Mouse (Mus musculus): ENCODE data around the gene Gm15737. TPM values are rescaled to one million over a fixed set of nuclear protein-coding genes. Genes with fewer than 3 reads are reported as not detected.

Gm15737 gene
- total and polyA plus RNA-seq, 2 experiments from 2014 or later, result not detected

DNA sequence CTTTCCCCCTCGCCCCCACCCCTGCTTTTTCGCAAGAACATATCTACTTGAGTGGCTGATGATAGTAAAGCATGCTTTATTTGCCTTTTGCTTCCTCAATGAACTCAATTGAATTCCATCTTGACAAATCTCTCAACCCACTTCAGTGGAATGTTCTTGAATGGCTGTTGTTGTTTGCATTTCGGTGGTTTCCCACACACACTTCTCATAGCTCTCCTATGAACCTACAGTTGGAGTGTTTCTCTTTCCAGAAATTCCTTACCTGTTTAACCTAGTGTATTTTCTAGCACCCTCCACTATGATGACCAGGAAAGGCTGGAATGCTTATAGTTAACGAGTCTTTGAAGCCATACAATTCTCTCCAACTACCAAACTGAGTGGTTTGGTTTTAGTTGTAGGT is 14.3 kb upstream of the Gm15737 start:
- ATAC-seq (no peak), DNase-seq (ENCODE audit: low spot score) (no peak)
- TF ChIP-seq CTCF (IDR thresholded peaks at IDR 0.05; ENCODE audit: low read depth), result no peak
- no peak overlapping the region for H3K27ac ChIP-seq
- no peak overlapping the region for H3K4me3 ChIP-seq (ENCODE audit: low read length)
- no peaks in the 10 kb centered on the region for H3K36me3 ChIP-seq (ENCODE audit: insufficient read depth, low read length)
- WGBS, result 92% methylated on average over 4 of the region's 4 CpGs
- no peaks in the 10 kb centered on the region for H3K9me3 ChIP-seq (ENCODE audit: low read length)
- H3K4me1 ChIP-seq (ENCODE audit: insufficient read depth, low read length), result peaks cover 5% of the 10 kb centered on the region; the same call in 1 of the 2 replicates
- no peak overlapping the region for H3K9ac ChIP-seq (replicated peaks; ENCODE audit: low read length)
- no peak overlapping the region for H3K4me2 ChIP-seq (ENCODE audit: low read depth, low read length)
- H3K27me3 ChIP-seq (ENCODE audit: insufficient read depth, low read length), result no peaks in the 10 kb centered on the region

DNA sequence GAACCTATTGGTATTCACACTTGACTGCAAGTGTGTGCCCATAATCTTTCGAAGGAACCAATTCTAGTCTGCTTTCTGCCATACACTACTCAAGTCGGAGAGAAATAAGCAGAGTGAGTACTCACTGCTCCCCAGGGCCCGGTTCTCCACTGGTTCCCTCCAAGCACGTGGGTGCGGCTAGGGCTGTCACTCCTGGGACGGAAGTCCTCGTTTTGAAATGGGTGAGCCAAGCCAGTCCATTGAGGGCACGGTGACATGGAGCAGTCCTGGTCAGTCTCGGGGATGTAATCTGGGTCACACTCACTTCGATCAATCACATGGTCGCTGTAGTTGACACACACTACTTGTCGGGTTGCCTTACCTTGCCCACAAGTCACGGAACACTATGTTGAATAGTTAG is 11.4 kb upstream of the Gm15737 start:
- WGBS, result 91% methylated on average over 13 of the region's 13 CpGs
- Histone ChIP-seq H3K27ac (no peak overlapping the region), H3K4me2 (ENCODE audit: low read depth, low read length) (no peak overlapping the region), H3K36me3 (ENCODE audit: insufficient read depth, low read length) (no peaks in the 10 kb centered on the region), H3K9me3 (ENCODE audit: low read length) (no peaks in the 10 kb centered on the region), H3K4me3 (ENCODE audit: low read length) (no peak overlapping the region), H3K27me3 (ENCODE audit: insufficient read depth, low read length) (no peaks in the 10 kb centered on the region), H3K4me1 (ENCODE audit: insufficient read depth, low read length) (no peaks in the 10 kb centered on the region), H3K9ac (replicated peaks; ENCODE audit: low read length) (no peak overlapping the region)
- ATAC-seq (no peak), DNase-seq (ENCODE audit: low spot score) (no peak)
- TF ChIP-seq CTCF (IDR thresholded peaks at IDR 0.05; ENCODE audit: low read depth), result no peak

DNA sequence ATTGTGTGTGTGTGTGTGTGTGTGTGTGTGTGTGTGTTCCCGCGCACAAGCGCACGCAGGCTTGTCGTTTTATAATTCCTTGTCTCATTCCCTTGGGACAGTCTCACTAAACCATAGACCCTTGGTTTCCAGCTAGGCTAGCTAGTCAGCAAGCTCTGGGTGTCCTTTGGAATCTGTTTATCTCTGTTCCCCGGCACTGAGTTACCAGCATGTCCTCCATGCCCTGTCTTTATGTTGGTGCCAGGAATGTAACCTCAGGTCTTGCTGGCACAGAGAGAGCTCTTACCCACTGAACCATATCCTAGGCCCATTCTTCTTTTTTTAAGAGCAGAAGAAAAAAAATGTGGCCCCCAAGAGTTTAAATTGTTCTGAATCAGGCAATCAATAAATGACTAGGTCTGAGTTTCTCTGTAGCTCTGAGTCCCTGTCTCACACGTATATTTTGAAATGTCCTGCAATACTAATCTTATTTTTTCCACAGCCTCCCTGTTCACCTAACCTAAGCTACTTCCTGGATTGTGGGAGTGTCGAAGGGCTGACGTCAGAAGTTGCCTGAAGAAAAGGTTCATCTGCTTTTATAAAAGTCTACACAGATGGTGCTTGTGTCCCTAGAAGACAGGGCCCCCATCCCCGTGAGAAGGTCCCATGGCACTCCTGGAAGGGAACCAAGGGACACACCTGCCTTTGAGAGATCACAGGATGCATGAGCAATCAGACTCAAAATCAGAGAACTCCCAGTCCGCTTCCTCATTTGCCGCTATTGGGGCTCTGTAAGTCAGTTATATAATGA is 10.2 kb upstream of the Gm15737 start:
- ATAC-seq (no peak), DNase-seq (ENCODE audit: low spot score) (no peak)
- no peaks in the 10 kb centered on the region for H3K9me3 ChIP-seq (ENCODE audit: low read length)
- H3K4me3 ChIP-seq (ENCODE audit: low read length), result no peak overlapping the region
- H3K27ac ChIP-seq, result no peak overlapping the region
- H3K4me2 ChIP-seq (ENCODE audit: low read depth, low read length), result no peak overlapping the region
- no peaks in the 10 kb centered on the region for H3K36me3 ChIP-seq (ENCODE audit: insufficient read depth, low read length)
- H3K9ac ChIP-seq (replicated peaks; ENCODE audit: low read length), result no peak overlapping the region
- no peaks in the 10 kb centered on the region for H3K27me3 ChIP-seq (ENCODE audit: insufficient read depth, low read length)
- H3K4me1 ChIP-seq (ENCODE audit: insufficient read depth, low read length), result no peaks in the 10 kb centered on the region
- 68% methylated on average over 12 of the region's 12 CpGs for WGBS
- TF ChIP-seq CTCF (IDR thresholded peaks at IDR 0.05; ENCODE audit: low read depth), result no peak

- no peaks in the 10 kb centered on the region for H3K36me3 ChIP-seq (ENCODE audit: insufficient read depth, low read length)
- 77% methylated on average over 5 of the region's 5 CpGs for WGBS
- no peak overlapping the region for H3K4me3 ChIP-seq (ENCODE audit: low read length)
- ATAC-seq (no peak), DNase-seq (ENCODE audit: low spot score) (no peak)
- no peaks in the 10 kb centered on the region for H3K27me3 ChIP-seq (ENCODE audit: insufficient read depth, low read length)
- no peak overlapping the region for H3K9ac ChIP-seq (replicated peaks; ENCODE audit: low read length)
- no peaks in the 10 kb centered on the region for H3K9me3 ChIP-seq (ENCODE audit: low read length)
- no peaks in the 10 kb centered on the region for H3K4me1 ChIP-seq (ENCODE audit: insufficient read depth, low read length)
- TF ChIP-seq CTCF (IDR thresholded peaks at IDR 0.05; ENCODE audit: low read depth), result no peak
- H3K4me2 ChIP-seq (ENCODE audit: low read depth, low read length), result no peak overlapping the region
- H3K27ac ChIP-seq, result no peak overlapping the region
These were observed 8.8 kb upstream of the Gm15737 start for GRCm38 (mm10) chr6:92860285-92860912.

DNA sequence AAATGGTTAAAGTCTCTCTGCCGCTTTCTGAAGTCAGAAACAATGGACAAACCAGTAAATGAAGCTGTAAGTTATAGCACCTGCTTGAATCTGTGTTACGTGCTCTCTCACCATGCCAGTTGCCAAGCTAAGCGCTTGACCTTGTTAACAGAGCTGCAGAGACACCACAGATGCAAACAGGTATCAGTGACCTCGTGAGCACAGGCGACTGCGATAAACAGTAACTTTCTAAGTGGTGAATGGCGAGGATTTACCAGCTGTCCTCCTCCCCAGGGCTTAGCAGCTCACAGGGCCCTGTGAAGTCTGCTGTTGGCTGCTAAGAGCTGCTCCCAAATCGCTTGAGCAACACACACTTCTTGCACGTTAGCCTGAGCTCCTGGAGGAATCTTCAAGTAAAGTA is 6.6 kb upstream of the Gm15737 start:
- H3K36me3 ChIP-seq (ENCODE audit: insufficient read depth, low read length), result no peaks in the 10 kb centered on the region
- H3K9ac ChIP-seq (replicated peaks; ENCODE audit: low read length), result no peak overlapping the region
- H3K27me3 ChIP-seq (ENCODE audit: insufficient read depth, low read length), result no peaks in the 10 kb centered on the region
- no peaks in the 10 kb centered on the region for H3K4me1 ChIP-seq (ENCODE audit: insufficient read depth, low read length)
- no peak overlapping the region for H3K27ac ChIP-seq
- 78% methylated on average over 9 of the region's 9 CpGs for WGBS
- ATAC-seq (no peak), DNase-seq (ENCODE audit: low spot score) (no peak)
- TF ChIP-seq CTCF (IDR thresholded peaks at IDR 0.05; ENCODE audit: low read depth), result no peak
- no peaks in the 10 kb centered on the region for H3K9me3 ChIP-seq (ENCODE audit: low read length)
- H3K4me3 ChIP-seq (ENCODE audit: low read length), result no peak overlapping the region
- no peak overlapping the region for H3K4me2 ChIP-seq (ENCODE audit: low read depth, low read length)

DNA sequence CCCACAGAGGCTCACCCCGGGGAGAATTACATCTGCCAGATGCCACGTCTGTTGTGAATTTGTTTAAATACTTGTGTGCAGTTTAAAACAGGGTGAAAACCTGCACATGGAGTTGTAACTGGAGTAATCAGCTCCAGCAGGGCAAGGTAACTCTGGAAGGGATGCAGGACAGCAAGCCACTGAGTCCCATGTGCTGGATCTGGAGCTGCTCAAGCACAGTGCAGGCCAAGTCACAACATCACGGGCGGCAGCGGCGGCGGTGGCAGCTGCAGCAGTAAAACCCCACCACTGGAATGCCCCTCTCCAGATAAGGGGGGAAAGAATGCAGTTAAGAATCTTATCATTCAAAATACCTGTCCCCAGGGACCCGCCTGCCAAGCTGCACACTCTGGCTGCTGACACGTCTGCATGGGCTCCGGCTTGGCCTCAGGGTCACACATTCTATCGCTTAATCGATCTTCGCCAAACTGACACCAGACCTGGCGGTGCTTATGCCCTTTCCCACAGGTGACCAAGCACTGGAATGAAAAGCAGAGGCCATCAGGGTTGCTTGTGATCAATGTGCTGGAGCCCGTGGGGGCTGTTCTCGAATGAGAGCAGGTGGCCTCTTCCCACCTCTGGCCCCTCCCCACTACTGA is 544 bp downstream of the Gm15737 start:
- Histone ChIP-seq H3K4me1 (ENCODE audit: insufficient read depth, low read length) (no peaks in the 10 kb centered on the region), H3K9ac (replicated peaks; ENCODE audit: low read length) (no peak overlapping the region), H3K4me2 (ENCODE audit: low read depth, low read length) (no peak overlapping the region), H3K9me3 (ENCODE audit: low read length) (no peaks in the 10 kb centered on the region), H3K27ac (peak overlapping the region; percentile 11; the same call in 1 of the 2 replicates), H3K36me3 (ENCODE audit: insufficient read depth, low read length) (no peaks in the 10 kb centered on the region), H3K27me3 (ENCODE audit: insufficient read depth, low read length) (no peaks in the 10 kb centered on the region), H3K4me3 (ENCODE audit: low read length) (no peak overlapping the region)
- no peak for TF ChIP-seq CTCF (IDR thresholded peaks at IDR 0.05; ENCODE audit: low read depth)
- ATAC-seq (no peak), DNase-seq (ENCODE audit: low spot score) (no peak)
- 75% methylated on average over 16 of the region's 16 CpGs for WGBS
